Mouse (Mus musculus): ENCODE results near the gene Stard8. TPM values are rescaled to one million over a fixed set of nuclear protein-coding genes. Genes with fewer than 3 reads are reported as not detected.

Gene Stard8
- 0.30 TPM for polyA plus RNA-seq (2017; shearing (Covaris generic))

GRCm38 (mm10) chrX:99003046-99003445 is at the start of gene Stard8:
TSS of gene Stard8 (plus strand) at chrX:99003248.

Other genes starting within 250 kb of the Stard8 start
- not detected for gene Ophn1, start 112.2 kb upstream of the Stard8 start, polyA plus RNA-seq (2017; shearing (Covaris generic))
- 29.4 TPM for gene Yipf6, start 66.9 kb upstream of the Stard8 start, polyA plus RNA-seq (2017; shearing (Covaris generic))
- gene Efnb1, start 132.9 kb downstream of the Stard8 start, polyA plus RNA-seq (2017; shearing (Covaris generic)) = 0.79 TPM